Mouse (Mus musculus) embryonic facial prominence, embryonic 13.5 days (tissue): ENCODE results near the gene Echdc2. TPM values are rescaled to one million over a fixed set of nuclear protein-coding genes. Genes with fewer than 3 reads are reported as not detected.

Source experiments
- ATAC-seq: fragments of 200-750 bp; cut with Nextera tagmentation; 2 replicates; pipeline ENCODE4 v1.8.0; 2017; ENCODE audit warnings: low read depth; ENCODE audit not compliant: insufficient number of reproducible peaks, insufficient read depth, low FRiP score, low TSS enrichment
- H3K27ac ChIP-seq: fragments of 300-500 bp; sonication (generic); 2 replicates; pipeline ENCODE4 v1.5.1; 2015; ENCODE audit warnings: moderate library complexity, mild to moderate bottlenecking, inconsistent platforms
- H3K27me3 ChIP-seq: fragments of 300-500 bp; sonication (generic); 2 replicates; pipeline ENCODE4 v1.6.1; 2015; ENCODE audit warnings: mild to moderate bottlenecking, inconsistent platforms
- H3K36me3 ChIP-seq: fragments of 300-500 bp; sonication (generic); 2 replicates; pipeline ENCODE4 v1.6.1; 2015; ENCODE audit warnings: mild to moderate bottlenecking, inconsistent platforms
- H3K4me1 ChIP-seq: fragments of 300-500 bp; sonication (generic); 2 replicates; pipeline ENCODE4 v1.6.1; 2015; ENCODE audit warnings: inconsistent platforms
- H3K4me2 ChIP-seq: fragments of 300-500 bp; sonication (generic); 2 replicates; pipeline ENCODE4 v1.6.1; 2015; ENCODE audit warnings: moderate library complexity, mild to moderate bottlenecking, inconsistent platforms
- H3K4me3 ChIP-seq: fragments of 300-500 bp; sonication (generic); 2 replicates; pipeline ENCODE4 v1.5.1; 2015; ENCODE audit warnings: mild to moderate bottlenecking, inconsistent platforms
- H3K9ac ChIP-seq: fragments of 300-500 bp; sonication (generic); 2 replicates; pipeline ENCODE4 v1.6.1; 2015; ENCODE audit warnings: mild to moderate bottlenecking, inconsistent platforms
- H3K9me3 ChIP-seq: fragments of 300-500 bp; sonication (generic); 2 replicates; pipeline ENCODE4 v1.6.1; 2016; ENCODE audit warnings: inconsistent platforms
- WGBS: fragments of 180-500 bp; shearing (Covaris S2); methylation state at CpG from one replicate; pipeline ENCODE4 v1.1.7; 2015; ENCODE audit warnings: mixed read lengths; 5-methylcytosine and 5-hydroxymethylcytosine counted together
- polyA plus RNA-seq: library from polyadenylated mRNA; unstranded; fragments of >200 nt; fragmentation: Nextera tagmentation; extraction: Ambion mirVana; gene quantifications from 2 replicates; pipeline ENCODE4 v1.2.1, GENCODE M21; 2015

Echdc2 gene
- polyA plus RNA-seq, 1 experiment from 2014 or later: 47.9 TPM

GRCm38 (mm10) chr4:108204629-108205028 lies 39.4 kb downstream of the Echdc2 start:
- Histone ChIP-seq H3K9ac (no peak overlapping the region), H3K36me3 (no peaks in the 10 kb centered on the region), H3K4me1 (no peaks in the 10 kb centered on the region), H3K27me3 (no peaks in the 10 kb centered on the region), H3K4me3 (no peak overlapping the region), H3K4me2 (no peak overlapping the region), H3K27ac (no peak overlapping the region), H3K9me3 (no peaks in the 10 kb centered on the region)
- WGBS: 93% methylated on average over 6 of the region's 6 CpGs
- no peak for ATAC-seq

GRCm38 (mm10) chr4:108213023-108213422 lies 47.8 kb downstream of the Echdc2 start:
- H3K4me2 ChIP-seq: no peak overlapping the region
- H3K9me3 ChIP-seq: no peaks in the 10 kb centered on the region
- peaks cover 32% of the 10 kb centered on the region for H3K27me3 ChIP-seq
- H3K4me1 ChIP-seq: no peaks in the 10 kb centered on the region
- H3K27ac ChIP-seq: no peak overlapping the region
- no peak overlapping the region for H3K9ac ChIP-seq
- no peak for ATAC-seq
- no peaks in the 10 kb centered on the region for H3K36me3 ChIP-seq
- no peak overlapping the region for H3K4me3 ChIP-seq
- WGBS: 85% methylated on average over 2 of the region's 2 CpGs

- Histone ChIP-seq H3K4me2 (peak within 1 kb of the TSS; percentile 69), H3K27ac (no peak within 1 kb of the TSS), H3K9ac (peak within 1 kb of the TSS; percentile 57), H3K27me3 (peaks cover 60% of the 10 kb centered on the region), H3K4me1 (peaks cover 5% of the 10 kb centered on the region; the same call in 1 of the 2 replicates), H3K36me3 (no peaks in the 10 kb centered on the region), H3K9me3 (no peaks in the 10 kb centered on the region), H3K4me3 (peak within 1 kb of the TSS; percentile 52)
- ATAC-seq: 0 out of 2 replicates have a peak, but pooled peaks have one; percentile 69
- WGBS: 1% methylated on average over 64 of the region's 107 CpGs
Observed at GRCm38 (mm10) chr4:108217332-108218179, 52.3 kb downstream of the Echdc2 start, which contains the start of gene Zyg11a. Zyg11a (minus strand) TSS chr4:108218048.

- Histone ChIP-seq H3K4me3 (no peak overlapping the region), H3K4me2 (peak overlapping the region; percentile 37; the same call in 1 of the 2 replicates), H3K9me3 (no peaks in the 10 kb centered on the region), H3K27me3 (peaks cover 60% of the 10 kb centered on the region), H3K27ac (no peak overlapping the region), H3K9ac (no peak overlapping the region), H3K36me3 (no peaks in the 10 kb centered on the region), H3K4me1 (peaks cover 5% of the 10 kb centered on the region; the same call in 1 of the 2 replicates)
- ATAC-seq: no peak
- 7% methylated on average over 9 of the region's 9 CpGs for WGBS
Observed at GRCm38 (mm10) chr4:108219019-108219418, 53.8 kb downstream of the Echdc2 start.

- no peak for ATAC-seq
- 85% methylated on average over 5 of the region's 5 CpGs for WGBS
- no peaks in the 10 kb centered on the region for H3K36me3 ChIP-seq
Observed at GRCm38 (mm10) chr4:108222507-108222906, 57.3 kb downstream of the Echdc2 start.

GRCm38 (mm10) chr4:108225341-108225872 lies 60.2 kb downstream of the Echdc2 start:
- peaks cover 6% of the 10 kb centered on the region; the same call in 1 of the 2 replicates for H3K27me3 ChIP-seq
- no peaks in the 10 kb centered on the region for H3K4me1 ChIP-seq
- H3K9ac ChIP-seq: no peak overlapping the region
- no peak for ATAC-seq
- no peak overlapping the region for H3K27ac ChIP-seq
- no peaks in the 10 kb centered on the region for H3K9me3 ChIP-seq
- no peak overlapping the region for H3K4me3 ChIP-seq
- H3K4me2 ChIP-seq: no peak overlapping the region
- WGBS: 51% methylated on average over 3 of the region's 3 CpGs
- no peaks in the 10 kb centered on the region for H3K36me3 ChIP-seq

More at GRCm38 (mm10) chr4:108222507-108222906, 57.3 kb downstream of the Echdc2 start:
- Histone ChIP-seq H3K27me3 (peaks cover 33% of the 10 kb centered on the region), H3K4me1 (peaks cover 5% of the 10 kb centered on the region; the same call in 1 of the 2 replicates), H3K4me2 (no peak overlapping the region), H3K9ac (no peak overlapping the region), H3K9me3 (no peaks in the 10 kb centered on the region), H3K27ac (no peak overlapping the region), H3K4me3 (no peak overlapping the region)

Other genes starting within 250 kb of the Echdc2 start
- 24.2 and 26.5 TPM in 2 replicates for gene Cpt2, start 241.8 kb upstream of the Echdc2 start, polyA plus RNA-seq
- gene Slc1a7, start 197.1 kb upstream of the Echdc2 start, polyA plus RNA-seq: not detected in 2 replicates
- 0.90 and 1.4 TPM in 2 replicates for gene Podn, start 69.0 kb upstream of the Echdc2 start, polyA plus RNA-seq
- gene Scp2, start 20.4 kb upstream of the Echdc2 start, polyA plus RNA-seq: 176 and 190 TPM in 2 replicates
- gene Zyg11a, start 52.6 kb downstream of the Echdc2 start, polyA plus RNA-seq: 0.14 TPM in 1 of 2 replicates, not detected in the other
- 13.0 and 15.9 TPM in 2 replicates for gene Zyg11b, start 135.7 kb downstream of the Echdc2 start, polyA plus RNA-seq
- 49.2 and 50.9 TPM in 2 replicates for gene Coa7, start 162.7 kb downstream of the Echdc2 start, polyA plus RNA-seq
- 2.1 and 2.8 TPM in 2 replicates for gene Shisal2a, start 217.9 kb downstream of the Echdc2 start, polyA plus RNA-seq
- 86.0 and 102 TPM in 2 replicates for gene Gpx7, start 241.5 kb downstream of the Echdc2 start, polyA plus RNA-seq